Mouse (Mus musculus): Measurements from ENCODE around the gene Kif3c. TPM values are rescaled to one million over a fixed set of nuclear protein-coding genes. Genes with fewer than 3 reads are reported as not detected.

The Kif3c gene
- polyA plus RNA-seq, 1 experiment, result 15.1 TPM

DNA sequence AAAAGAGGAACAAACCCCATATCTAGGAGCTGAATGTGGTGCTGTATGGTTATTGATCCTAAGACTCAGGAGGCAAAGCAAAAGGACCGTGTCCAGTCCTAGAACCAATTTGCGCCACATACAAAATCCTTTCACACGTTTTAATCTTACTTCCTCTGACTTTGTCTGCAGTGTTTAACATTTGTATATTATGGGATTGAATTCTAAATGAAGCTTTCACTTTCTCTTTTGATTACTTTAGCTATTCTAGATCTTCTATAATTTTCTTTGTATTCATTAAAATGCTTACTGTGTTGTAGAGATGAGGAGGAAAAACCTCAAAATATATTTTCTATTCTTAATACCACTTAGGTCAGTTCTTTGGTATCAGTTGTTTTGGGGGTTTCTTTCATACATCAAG is 88.6 kb downstream of the Kif3c start:
- Histone ChIP-seq H3K4me1 (ENCODE audit: control insufficient read depth, insufficient read depth, low read length) (no peaks in the 10 kb centered on the region), H3K36me3 (ENCODE audit: control insufficient read depth, insufficient read depth, low read length, poor library complexity, severe bottlenecking) (peaks cover 47% of the 10 kb centered on the region), H3K9ac (ENCODE audit: low read depth, poor library complexity, severe bottlenecking) (no peak overlapping the region), H3K4me3 (ENCODE audit: low read depth, low read length) (no peak overlapping the region), H3K27me3 (ENCODE audit: control insufficient read depth, insufficient read depth, low read length, poor library complexity, severe bottlenecking) (no peaks in the 10 kb centered on the region), H3K27ac (ENCODE audit: insufficient read depth, low read length) (no peak overlapping the region), H3K9me3 (replicated peaks; ENCODE audit: control insufficient read depth, insufficient read depth, low read length, poor library complexity, severe bottlenecking) (no peaks in the 10 kb centered on the region)
- TF ChIP-seq POLR2A (IDR thresholded peaks at IDR 0.05; ENCODE audit: insufficient read depth, low read length) (no peak), CTCF (IDR thresholded peaks at IDR 0.05; ENCODE audit: low read depth, low read length) (no peak), EP300 (IDR thresholded peaks at IDR 0.05; ENCODE audit: insufficient read depth, low read depth, low read length) (no peak)

Other genes with a start within 250 kb of the Kif3c start
- gene Rab10, start 55.2 kb upstream of the Kif3c start, polyA plus RNA-seq (2011; ENCODE audit: insufficient read depth, insufficient read length, low read depth, missing spikeins), result 85.4 and 93.9 TPM in 2 replicates
- 60.7 and 60.9 TPM in 2 replicates for gene Asxl2, start 61.7 kb downstream of the Kif3c start, polyA plus RNA-seq (2011; ENCODE audit: insufficient read depth, insufficient read length, low read depth, missing spikeins)
- 56.0 and 62.1 TPM in 2 replicates for gene Dtnb, start 207.2 kb downstream of the Kif3c start, polyA plus RNA-seq (2011; ENCODE audit: insufficient read depth, insufficient read length, low read depth, missing spikeins)

Data from ES-Bruce4 (cell line).